Mouse (Mus musculus) cerebellum, adult 2 months (tissue): ENCODE results near the gene Gps2.

ENCODE experiments used
- CTCF ChIP-seq: fragments of 200-500 bp; IDR thresholded peaks from 2 replicates; pipeline ENCODE4 v1.5.1; 2011; ENCODE audit warnings: low read depth, mild to moderate bottlenecking, control low read depth, low read length, moderate library complexity, borderline replicate concordance; ENCODE audit not compliant: insufficient read depth
- POLR2A ChIP-seq: fragments of 200-500 bp; IDR thresholded peaks from 2 replicates; pipeline ENCODE4 v1.6.1; 2011; ENCODE audit warnings: low read length, control low read depth, borderline replicate concordance; ENCODE audit not compliant: insufficient read depth

- TF ChIP-seq CTCF (no peak), POLR2A (no peak)
These were observed 39.7 kb downstream of the Gps2 start for GRCm38 (mm10) chr11:69953267-69953915.
